Mouse (Mus musculus) embryo, embryonic 9.5 days (tissue): Measurements from ENCODE around the gene Myzap.
A peak's percentile ranks its signal among the peaks of the same experiment; 100 is the strongest.
"Not testable (repeated sequence)": the region's sequence is repeated elsewhere in the genome, so short reads cannot be mapped to it uniquely, and the experiment has no call there.

ENCODE experiments used
- DNase-seq: peaks from one replicate; pipeline ENCODE4 v3.0.0-alpha.2; 2017; ENCODE audit errors: extremely low spot score

Myzap gene

GRCm38 (mm10) chr9:71591938-71592548, at the start of gene Myzap:
Myzap (minus strand) TSS chr9:71592360.
- DNase-seq: peak; percentile 88

- no peak for DNase-seq
Observed at GRCm38 (mm10) chr9:71640361-71640927, 48.3 kb upstream of the Myzap start.

DNA sequence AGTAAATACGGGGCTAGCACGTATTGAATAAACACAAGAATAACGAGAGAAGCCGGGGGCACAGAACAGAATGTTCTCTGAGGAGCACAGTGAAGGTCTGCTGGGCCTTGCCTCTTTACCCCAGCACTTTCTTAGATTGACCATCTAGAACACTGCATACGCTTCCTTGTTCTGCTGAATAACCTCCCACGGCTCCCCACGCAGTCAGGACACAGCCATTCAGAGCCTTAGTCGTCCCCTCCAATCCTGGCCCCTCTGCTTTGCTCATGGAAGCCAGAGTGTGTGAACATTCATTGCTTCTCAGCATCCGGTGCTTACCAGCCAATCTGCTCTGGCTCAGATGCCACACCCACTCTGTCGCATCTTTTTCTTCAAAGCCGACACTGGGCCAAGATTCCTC, 46.0 kb upstream of the Myzap start:
- DNase-seq: no peak

- no peak for DNase-seq
Observed at GRCm38 (mm10) chr9:71636854-71637253, 44.7 kb upstream of the Myzap start.

DNA sequence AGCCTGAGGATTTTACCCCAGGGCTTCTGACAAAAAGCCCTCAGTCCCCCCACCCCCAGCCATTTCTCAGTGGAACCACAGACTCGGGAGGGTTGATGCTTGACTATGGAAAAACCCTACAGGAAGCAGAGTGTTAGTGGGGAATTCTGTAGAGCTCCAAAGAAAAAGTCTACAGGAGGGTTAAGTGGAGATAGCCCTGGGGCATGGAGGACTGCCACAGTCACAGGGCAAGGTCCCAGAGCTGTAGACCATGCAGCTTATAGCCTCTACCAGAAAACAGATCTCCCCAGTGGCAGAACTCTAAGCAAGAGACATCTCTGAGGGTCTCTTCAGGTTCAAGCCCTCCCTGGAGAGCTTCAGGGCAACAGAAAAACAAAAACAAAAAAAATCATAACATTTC, 43.5 kb upstream of the Myzap start:
- no peak for DNase-seq

DNA sequence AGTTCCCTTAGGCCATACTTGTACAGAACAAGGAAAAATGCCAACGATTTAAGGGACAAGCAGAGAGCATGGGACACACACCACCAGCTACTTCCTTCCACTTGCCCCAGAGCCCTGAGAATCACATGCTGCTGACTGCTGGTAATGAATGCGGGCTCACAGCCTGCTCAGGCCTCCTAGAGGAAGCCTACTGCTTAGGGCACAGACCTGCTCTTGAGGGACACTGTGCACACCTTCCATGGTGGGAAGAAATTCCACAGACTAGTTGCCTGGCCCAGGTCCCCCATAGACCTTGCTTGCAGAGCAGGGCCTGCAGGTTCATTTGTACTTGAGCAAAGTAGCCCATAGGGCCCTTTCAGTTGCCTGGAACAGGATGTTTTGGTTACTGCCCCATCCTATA, 42.8 kb upstream of the Myzap start:
- no peak for DNase-seq

- no peak for DNase-seq
Observed at GRCm38 (mm10) chr9:71628921-71629320, 36.8 kb upstream of the Myzap start.

DNA sequence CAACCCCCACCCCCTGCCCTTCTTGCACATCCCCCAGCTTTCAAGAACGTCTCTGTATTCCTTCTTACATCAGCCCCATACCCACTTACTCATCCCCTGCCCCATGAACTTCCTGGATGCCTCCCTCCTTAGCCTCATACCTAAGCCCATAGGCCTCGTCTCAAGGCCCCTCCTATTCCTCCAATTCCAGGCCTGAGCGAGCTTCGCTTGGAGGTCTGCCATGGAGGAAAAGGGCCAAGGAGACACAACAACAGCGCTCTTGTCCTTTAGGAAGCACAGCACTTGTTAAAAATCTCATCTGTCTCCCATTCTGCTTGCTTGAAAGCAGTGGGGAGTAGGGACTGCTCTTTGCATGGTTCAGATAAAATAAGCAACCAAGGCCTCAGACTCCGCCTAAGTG, 36.1 kb upstream of the Myzap start:
- no peak for DNase-seq

DNA sequence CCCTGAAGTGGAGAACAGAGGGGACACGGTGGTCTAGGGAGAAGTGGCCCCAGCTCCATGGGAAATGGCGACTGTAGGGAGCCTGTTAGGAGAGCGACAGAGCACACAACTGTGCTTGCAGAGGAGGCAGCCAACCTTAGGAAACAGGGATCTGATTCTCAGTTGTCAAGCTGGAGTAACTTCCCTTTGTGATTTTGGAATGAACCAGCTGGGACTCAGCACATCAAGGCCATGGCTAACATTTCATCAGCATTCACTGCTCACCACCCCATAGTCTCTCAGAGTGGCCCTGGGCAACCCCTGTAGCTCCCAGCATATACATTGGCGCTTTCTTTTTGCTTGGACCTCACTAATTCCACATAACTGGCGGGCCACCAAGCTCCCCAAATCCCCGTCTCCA, 33.8 kb upstream of the Myzap start:
- DNase-seq: no peak

DNA sequence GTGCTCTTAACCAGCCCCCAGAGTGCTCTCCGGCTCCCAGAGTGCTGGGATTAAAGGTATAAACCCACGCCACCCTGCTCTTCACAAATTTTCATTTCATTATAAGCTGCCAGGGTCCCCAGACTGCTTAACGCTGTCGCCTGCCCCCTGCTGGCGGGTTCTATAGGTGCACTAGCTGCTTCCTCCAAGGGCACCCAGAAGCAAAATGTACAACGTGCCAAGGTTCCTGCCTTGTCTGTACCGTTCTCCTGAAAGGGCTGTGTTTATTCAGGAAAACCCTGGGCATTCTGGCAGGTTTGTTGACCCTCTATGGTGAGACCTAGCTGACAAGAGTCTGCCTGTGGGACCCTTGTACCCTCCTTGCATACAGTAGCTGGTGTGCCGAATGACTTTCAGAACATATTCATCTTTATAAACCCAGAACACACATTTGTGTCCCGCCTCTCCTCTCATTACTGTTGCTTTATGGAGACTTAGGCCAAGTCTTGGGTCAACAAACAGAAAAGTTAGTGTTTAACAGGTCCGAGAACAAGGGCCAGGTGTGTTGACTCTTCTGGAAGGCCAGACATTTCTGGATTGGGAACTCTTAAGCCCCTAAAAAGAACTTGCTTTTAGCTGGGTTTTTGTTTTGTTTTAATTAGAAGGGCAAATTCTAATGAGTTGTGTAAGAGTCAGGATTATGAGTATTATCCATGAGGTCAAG, 32.8 kb upstream of the Myzap start:
- peak; percentile 51 for DNase-seq

GRCm38 (mm10) chr9:71623871-71624569, 31.9 kb upstream of the Myzap start:
- DNase-seq: peak; percentile 53

DNA sequence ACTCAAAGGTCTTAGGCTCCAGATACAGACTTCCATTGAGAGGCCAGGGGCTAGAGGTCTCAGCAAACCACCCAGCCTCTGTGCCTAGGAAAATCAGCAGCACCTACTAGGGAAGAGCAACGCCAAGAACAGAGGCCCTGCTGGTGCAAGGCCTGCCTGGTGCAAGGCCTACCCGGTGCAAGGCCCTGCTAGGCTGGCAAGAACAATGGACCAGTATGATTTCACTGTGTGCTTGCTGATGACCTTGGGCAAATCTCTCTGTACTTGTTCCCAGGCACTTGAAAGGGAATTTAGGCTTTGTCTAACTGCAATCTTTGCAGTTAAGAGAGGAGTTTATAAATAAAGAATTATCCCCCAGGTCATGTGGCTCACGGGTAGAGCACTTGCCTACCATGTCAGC, 30.4 kb upstream of the Myzap start:
- DNase-seq: no peak

DNA sequence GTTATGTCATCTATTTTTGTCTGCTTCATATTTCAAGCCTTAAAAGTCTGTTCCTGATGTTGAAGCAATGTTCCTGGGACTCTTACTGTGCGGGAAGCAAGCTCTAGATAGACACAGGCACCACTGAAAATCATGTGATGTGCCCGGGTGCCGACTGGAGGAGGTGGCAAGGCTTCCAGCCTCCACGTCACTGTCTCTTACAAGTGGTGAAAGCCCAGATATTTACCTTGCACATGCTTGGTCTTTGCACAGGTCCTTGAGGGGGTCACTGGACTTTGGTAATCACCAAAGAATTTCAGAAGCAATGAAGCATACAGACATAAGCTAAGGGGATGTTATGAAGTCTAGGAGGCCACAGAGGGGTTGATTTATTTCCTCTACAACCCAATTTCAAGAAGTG, 29.8 kb upstream of the Myzap start:
- no peak for DNase-seq

DNA sequence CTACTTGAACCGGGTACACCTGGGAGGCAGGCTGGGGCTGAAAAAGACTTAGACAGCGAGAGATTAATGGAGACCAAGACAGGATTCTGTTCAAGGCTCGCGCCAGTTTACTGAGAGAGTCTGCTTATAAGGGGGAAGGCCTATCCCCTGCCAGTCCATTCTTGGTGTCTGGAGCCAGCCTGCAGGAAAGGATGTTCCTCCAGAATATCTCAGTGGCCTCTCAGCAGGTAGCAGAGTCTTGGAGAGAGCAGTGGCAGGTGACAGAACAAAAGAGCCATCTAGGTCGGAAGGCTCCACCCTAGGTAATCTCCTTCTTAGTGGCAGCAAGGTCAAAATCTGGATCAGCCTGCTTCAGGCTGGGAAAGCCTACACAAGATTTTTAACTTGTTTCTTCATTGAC, 28.0 kb upstream of the Myzap start:
- DNase-seq: not testable (repeated sequence)

GRCm38 (mm10) chr9:71617363-71617762, 25.2 kb upstream of the Myzap start:
- DNase-seq: no peak

- DNase-seq: peak; percentile 71
Observed at GRCm38 (mm10) chr9:71616185-71616584, 24.0 kb upstream of the Myzap start.

DNA sequence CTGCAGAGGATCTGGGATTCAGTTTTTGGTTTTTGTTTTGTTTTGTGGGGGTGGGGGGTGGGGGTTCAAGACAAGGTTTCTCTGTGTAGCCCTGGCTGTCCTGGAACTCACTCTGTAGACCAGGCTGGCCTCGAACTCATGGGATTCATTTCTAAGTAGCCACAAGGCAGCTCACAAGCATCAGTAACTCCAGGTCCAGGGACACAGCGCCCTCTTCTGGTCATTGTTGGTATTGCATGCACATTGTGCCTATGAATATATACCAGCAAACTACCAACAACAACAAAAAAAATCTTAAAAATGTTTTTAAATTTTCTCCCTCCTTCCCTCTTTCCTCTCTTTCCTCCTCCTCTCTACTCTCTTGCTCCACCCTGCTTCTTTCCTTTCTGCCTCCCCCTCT, 22.5 kb upstream of the Myzap start:
- peak; percentile 58 for DNase-seq

GRCm38 (mm10) chr9:71612981-71613380, 20.8 kb upstream of the Myzap start:
- DNase-seq: peak; percentile 40

DNA sequence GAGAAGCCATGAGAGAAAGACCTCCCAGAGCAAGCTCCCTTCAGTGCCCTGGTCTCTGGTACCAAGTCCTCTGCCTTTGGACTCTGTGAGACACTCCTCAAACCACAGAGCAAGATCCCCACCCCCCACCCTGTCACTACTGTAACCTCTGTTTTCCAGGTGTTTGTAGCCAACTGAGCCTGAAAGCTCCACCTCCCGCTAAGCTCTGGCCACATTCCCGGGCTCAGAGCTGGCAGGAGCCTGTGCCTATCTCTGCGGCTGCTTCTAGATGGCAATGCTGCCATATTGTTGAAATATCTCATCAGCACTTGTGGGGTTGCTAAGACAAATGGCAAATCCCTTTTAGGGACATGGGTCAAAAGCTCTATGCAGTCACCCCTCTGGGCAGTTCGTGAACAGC, 19.7 kb upstream of the Myzap start:
- no peak for DNase-seq

DNA sequence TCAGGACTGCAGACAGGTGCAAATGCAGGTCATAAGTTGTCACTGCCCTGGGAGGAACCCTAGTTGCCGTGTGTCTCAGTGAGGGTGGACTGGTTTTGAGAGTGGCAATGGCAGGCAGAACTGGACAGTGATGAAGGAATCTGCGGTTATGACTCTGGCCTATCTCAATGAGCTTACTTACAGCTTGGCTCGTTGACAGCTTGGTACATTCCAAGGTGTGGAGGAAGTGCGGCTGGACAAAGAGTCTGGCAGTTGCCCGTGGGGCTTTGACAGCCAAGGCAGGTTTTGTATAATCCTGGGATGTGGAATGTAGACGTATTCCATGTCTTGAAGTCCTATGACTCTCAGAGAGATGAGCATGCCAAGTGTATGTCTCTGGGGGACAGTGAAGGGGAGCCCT, 16.9 kb upstream of the Myzap start:
- no peak for DNase-seq

- DNase-seq: no peak
Observed at GRCm38 (mm10) chr9:71606296-71607057, 14.3 kb upstream of the Myzap start.
